Mouse (Mus musculus): ENCODE results near the gene Cyb5d1. TPM values are rescaled to one million over a fixed set of nuclear protein-coding genes. Genes with fewer than 3 reads are reported as not detected.

Gene Cyb5d1
- 16.2 and 20.9 TPM in 2 replicates for total RNA-seq (2014; fragmentation: Nextera tagmentation)
- total RNA-seq (2017), result 36.7 and 41.7 TPM in 2 replicates

DNA sequence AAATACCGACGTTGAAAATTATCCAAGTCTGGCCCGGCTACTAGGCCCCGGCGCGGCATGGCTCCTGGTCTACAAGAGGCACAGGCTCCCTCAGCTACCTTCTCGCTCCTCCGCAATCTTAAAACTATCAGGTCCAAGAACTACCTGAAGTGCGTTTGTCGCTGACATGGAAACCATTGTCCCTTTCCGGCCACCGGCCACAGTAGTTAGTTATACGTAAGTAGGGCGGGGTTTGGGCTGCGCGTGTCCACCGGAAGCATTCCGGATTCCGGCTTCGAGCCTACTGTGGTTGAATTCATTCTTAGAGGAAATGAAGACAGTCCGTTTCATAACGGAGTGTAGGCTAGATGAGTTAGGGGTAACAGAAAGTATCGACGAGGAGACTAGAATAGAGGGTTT is at the start of gene Cyb5d1, which contains the start of gene Naa38:
TSS of gene Cyb5d1 (minus strand) at position 397 of the 399 bp plus-strand sequence.
TSS of gene Naa38 (plus strand) at position 253 of the 399 bp plus-strand sequence.
- peak; percentile 66; the same call in 1 of the 2 replicates for ATAC-seq (replicated peaks; ENCODE audit: low FRiP score, low TSS enrichment, poor library complexity, severe bottlenecking)

DNA sequence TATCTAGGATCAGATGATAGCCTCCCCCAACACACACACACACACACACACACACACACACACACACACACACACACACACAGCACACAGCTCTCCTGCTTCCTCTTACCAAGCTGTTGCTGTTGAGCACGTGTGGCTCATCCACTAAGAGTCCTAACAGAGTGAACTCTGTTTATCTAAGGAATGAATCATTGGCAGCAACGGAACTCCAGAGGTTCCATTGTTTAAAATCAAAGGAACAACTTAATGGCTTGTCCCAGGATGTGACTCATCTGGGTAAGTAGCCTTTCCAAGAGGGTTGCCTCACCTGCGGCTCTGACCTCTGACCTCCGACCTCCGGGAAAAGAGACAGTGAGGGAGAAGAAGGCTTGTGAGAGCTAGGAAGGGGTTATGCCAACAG is 47.9 kb upstream of the Cyb5d1 start:
- ATAC-seq (replicated peaks; ENCODE audit: low FRiP score, low TSS enrichment, poor library complexity, severe bottlenecking), result no peak

DNA sequence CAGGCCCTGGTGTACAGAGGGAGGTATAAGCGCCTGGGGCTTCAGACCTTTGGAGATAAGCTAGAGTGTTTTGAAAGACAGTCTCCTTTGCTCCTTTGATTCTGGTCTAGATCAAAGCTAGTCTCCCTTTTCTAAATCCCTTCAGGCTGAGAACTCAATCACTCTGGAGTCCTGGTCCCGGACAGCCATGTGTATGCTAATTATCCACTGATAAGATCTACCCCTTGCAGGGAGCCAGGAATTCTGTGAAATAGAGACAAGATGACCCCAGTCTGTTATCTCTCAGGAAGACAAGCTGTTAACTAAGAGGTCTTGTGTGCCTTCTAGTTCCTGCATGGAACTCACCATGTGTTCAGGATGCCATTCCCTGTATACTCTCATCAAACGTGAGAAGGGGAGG is 41.9 kb upstream of the Cyb5d1 start:
- ATAC-seq (replicated peaks; ENCODE audit: low FRiP score, low TSS enrichment, poor library complexity, severe bottlenecking), result no peak

DNA sequence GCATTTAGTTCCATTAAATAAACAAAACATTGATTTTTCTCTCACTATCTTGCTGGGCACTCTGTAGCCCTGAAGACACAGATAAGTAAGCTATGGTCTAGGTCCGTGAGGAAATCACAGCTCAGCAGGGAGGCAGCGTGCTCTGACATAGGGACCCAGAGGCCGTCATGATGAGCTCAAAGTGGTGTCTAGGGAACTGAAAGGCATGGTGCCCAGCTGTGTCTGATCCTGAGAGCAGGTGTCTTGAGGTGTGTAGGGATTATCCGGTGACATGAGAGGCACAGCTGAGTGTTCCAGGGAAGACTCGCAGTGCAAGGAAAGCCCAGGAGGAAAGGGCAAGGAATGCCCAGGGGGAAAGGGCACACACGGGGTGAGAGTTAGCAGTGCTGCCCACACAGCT is 37.8 kb upstream of the Cyb5d1 start:
- no peak for ATAC-seq (replicated peaks; ENCODE audit: low FRiP score, low TSS enrichment, poor library complexity, severe bottlenecking)

DNA sequence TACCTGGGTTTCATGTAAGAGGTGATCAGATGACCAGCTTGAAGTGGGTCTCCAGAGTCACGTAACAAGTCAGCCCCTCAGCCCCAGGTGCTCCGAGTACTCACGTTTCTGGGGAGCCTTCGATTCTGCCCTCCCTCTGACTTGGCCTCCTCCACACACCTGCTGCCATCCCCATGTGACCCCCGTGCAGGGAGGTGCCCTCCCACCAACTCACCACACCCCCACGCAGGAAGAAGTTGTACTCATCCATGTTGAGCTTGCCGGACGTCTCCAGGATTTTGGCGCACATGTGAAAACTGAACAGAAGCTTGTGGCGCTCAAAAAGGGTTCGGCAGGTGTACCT is 37.2 kb upstream of the Cyb5d1 start:
- ATAC-seq (replicated peaks; ENCODE audit: low FRiP score, low TSS enrichment, poor library complexity, severe bottlenecking), result no peak

DNA sequence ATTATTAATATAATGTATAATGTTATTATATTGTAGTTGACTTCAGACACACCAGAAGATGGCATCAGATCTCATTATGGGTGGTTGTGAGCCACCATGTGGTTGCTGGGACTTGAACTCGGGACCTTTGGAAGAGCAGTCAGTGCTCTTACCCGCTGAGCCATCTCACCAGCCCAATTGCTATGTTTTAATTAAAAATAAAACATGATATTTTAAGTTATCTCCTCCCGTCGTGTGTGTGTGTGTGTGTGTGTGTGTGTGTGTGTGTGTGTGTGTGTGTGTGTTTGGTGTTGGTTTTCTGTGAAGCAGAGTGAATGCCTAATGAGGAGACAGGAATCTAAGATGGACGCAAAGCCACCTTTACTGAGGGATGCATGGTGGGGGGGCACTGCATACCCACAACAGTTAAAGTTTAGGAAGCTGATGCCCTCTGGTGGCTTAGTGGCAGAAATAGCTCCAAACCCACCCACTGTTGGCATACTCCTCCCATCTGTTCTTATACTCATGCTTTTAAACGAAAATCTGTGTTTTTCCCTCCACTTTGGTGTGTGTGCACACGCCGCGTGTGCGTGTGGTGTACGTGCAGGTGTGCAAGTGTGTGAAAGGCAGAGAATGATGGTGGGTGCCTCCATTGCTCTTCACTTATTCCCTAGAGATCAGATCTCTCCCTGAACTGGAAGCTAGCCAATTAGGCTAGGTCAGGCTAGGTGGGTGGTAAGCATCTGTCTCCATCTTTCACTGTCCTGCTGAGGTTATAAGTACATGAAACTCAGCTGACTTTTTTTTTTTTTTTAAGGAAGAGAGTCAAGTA is 36.6 kb upstream of the Cyb5d1 start:
- ATAC-seq (replicated peaks; ENCODE audit: low FRiP score, low TSS enrichment, poor library complexity, severe bottlenecking), result peak; percentile 89

DNA sequence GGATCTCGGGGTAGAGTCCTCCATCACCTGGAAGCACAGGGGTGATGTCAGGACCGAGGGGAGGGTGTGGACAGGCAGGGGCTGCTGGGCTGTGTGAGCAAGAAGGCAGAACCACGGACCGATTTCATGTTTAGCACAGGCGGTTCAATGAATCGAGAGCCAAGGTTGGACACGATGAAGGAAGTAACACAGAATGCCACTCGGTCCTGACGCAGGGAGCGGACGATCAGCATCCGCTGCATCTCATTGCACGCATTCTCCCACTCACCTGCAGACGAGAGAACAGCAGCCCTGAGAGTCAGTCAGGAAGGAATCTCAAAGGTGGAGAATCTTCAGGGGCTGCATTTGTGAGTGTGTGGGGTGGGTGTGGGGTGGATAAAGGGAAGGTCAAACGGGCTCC is 35.2 kb upstream of the Cyb5d1 start:
- ATAC-seq (replicated peaks; ENCODE audit: low FRiP score, low TSS enrichment, poor library complexity, severe bottlenecking), result no peak

DNA sequence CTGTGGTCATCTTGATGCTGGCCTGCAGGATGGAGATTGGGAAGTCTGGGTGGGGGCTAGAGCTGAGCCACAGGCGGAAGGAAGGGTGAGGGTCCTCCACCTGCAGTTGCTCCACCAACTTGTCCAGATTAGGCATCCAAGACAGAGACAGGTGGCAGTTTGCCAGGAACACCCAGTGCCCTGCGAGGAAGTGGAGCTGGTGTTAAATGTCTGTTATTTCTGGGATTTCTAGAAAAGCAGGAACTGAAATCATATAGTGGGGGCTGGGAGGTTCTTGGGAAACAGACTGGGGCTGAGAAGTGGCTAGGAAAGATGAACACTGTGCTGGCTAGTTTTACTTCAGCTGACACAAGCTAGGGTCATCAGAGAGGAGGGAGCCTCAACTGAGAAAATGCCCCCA is 33.9 kb upstream of the Cyb5d1 start:
- no peak for ATAC-seq (replicated peaks; ENCODE audit: low FRiP score, low TSS enrichment, poor library complexity, severe bottlenecking)

DNA sequence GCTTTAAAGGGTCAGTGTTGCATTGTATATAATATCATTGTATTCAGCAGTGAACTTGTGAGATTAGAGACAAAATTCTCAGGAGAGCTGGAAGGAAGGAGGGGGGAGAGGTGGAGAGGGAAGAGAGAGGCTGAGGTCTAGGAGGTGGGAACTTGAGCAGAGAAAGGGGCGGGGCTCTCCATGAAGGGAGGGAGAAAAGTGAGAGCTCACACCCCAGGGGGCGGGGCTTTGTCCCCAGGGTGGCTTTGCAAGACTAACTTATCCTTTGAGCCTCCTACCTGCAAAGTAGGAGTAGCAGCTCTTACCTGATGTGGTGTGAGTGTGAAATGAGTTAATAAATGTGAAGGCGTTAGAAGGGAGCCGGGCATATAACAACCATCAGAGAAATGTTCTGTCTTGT is 33.3 kb upstream of the Cyb5d1 start:
- peak; percentile 47; the same call in 1 of the 2 replicates for ATAC-seq (replicated peaks; ENCODE audit: low FRiP score, low TSS enrichment, poor library complexity, severe bottlenecking)

DNA sequence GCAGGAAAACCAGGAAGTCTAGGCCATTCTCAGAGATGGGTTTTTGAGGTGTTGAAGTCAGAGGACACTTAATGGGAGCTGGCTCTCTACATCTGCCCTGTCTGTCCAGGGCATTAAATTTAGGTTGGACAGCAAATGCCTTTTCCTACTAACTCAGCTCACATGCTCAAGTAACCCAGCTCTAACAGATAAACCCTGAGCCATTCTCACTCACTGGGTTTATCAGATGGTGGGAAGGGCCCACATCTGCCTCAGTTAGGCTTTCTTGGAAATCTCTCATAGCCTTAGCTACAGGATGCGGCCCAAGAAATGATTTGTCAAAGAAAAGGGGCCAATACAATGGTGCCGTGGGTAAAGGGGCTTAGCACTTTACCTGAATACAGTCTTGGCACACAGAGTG is 30.8 kb upstream of the Cyb5d1 start:
- no peak for ATAC-seq (replicated peaks; ENCODE audit: low FRiP score, low TSS enrichment, poor library complexity, severe bottlenecking)

DNA sequence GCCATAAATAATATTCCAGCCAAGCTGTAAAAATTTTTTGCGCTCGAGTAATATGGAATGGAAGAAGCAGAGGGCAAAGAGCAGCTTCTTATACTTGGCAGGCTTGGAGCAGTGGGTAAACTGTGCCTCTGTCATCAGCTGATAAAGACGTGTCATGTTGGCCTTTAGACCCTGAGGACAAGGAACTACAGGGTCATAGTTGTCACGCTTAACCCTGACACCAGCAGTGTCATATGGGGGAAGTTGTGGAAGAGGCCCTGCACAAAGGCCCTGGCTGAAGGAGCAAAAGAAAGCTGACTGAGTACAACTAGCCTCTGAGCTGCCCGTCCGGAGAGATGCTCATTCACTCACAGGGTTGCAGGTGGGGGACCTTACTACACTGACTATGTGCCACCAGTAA is 28.5 kb upstream of the Cyb5d1 start:
- ATAC-seq (replicated peaks; ENCODE audit: low FRiP score, low TSS enrichment, poor library complexity, severe bottlenecking), result no peak

DNA sequence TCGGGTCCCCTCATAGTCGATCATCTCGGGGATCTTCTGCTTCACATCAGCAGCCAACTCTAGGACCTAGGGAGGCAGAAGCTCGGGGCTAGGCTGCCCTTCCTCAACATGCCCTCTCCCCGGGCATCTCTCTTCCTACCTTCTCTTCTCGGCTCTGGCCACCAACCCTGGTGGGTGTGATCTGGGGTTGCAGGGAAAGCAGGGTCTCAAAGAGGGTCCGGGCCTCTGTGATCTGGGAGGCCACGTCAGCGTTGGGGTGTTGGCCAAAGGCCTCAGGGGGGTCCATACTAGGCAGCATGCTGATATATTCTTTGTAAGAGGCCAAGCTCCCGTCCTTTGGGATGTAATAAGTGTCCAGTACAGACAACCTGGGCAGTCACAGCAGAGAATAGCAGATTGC is 27.4 kb upstream of the Cyb5d1 start:
- ATAC-seq (replicated peaks; ENCODE audit: low FRiP score, low TSS enrichment, poor library complexity, severe bottlenecking), result no peak

DNA sequence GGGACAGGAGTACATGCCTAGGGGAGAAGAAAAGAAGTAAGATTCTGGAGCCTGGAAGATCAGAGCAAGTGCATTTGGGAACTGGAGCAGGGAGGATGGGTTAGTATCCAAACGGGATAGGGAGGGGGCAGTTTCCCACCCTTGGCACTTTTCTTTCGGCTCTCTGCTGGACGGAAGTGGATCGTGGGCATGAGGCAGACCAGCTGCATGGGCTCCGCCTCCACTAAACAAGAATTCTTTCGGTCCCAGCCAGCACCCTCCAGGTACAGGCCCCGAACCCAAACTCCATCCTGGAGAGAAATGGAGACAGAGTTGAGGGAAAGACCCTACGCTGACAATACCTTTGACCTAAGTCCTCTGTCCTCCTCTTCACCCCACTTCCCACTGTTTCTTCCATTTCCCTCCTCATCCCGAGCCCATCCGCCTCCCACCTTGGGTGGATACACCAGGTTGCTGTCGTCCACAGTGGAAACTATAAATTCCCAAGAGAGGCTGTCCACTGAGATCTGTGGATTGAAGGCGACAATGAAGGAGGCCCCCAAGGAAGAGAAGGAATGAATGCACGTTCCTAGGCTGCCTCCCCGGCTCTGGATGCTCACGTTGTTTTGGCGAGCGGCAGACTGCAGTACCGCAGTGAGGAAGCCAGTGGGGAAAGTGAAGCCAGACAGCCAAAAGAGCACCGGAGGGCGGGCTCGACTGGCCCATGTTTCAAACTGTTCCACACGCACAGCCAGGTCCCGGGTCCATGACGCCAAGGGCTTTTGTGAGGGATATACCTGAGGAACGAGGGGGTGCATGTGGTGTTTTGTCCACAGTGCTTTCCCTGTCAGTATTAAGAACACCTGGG is 25.9 kb upstream of the Cyb5d1 start:
- ATAC-seq (replicated peaks; ENCODE audit: low FRiP score, low TSS enrichment, poor library complexity, severe bottlenecking), result no peak

DNA sequence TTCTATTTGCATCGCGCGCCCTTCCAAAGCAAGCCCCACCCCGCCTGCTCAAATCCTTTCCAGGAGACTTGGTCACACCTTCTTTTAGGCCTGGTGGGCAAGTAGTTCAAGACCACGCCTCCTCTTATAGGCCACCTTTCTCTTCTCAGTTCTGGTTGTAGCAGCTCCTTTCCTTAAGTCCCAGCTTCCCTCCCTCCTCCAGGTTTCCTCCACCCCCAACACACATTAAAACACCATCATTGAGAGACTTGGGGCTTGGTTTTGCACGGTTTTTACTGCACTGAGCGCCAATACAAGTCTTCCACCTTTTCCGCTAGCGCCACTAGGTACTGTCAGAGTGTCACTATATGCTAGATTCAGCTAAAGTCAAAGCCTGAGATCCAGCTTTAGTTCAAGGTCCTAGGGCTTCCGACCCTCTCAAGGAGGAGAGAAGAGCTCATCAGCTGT is 25.1 kb upstream of the Cyb5d1 start:
- no peak for ATAC-seq (replicated peaks; ENCODE audit: low FRiP score, low TSS enrichment, poor library complexity, severe bottlenecking)

DNA sequence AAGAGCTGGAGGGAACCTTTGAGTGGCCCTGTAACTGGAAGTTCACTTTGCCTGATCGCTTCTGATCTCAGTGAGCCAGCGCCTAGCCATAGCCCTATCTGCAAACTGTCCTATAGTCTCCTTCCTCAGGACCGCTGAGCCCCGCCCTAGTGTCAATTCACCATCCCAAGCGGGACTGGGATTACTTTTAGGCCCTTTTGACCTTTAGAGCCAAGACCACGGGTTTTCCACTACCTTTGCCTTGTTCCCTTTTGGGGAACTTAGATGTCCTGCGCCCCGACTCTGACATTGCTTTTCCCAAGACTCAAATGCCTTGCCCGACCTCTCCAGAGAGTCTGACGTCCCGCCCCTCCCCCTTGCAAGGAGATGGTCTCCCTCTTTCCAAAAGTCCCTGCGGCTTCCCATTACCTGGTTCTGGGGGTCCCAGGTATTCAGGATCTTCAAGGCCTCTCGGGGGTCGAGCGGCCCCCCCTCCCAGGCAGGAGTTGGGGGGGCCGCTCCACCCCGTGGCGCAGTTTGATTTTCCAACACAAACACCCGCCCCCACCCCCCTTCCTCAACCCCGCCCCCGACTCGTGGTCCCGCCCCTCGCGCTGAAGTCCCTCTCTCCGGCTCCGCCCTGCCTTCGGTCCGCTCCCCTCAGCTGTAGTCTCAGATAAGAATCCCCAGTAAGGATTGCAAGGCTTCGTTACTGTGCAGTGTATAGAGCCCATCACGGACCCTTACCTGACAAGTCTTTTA is 24.6 kb upstream of the Cyb5d1 start:
- 0 out of 2 replicates have a peak, but pooled peaks have one; percentile 29 for ATAC-seq (replicated peaks; ENCODE audit: low FRiP score, low TSS enrichment, poor library complexity, severe bottlenecking)

DNA sequence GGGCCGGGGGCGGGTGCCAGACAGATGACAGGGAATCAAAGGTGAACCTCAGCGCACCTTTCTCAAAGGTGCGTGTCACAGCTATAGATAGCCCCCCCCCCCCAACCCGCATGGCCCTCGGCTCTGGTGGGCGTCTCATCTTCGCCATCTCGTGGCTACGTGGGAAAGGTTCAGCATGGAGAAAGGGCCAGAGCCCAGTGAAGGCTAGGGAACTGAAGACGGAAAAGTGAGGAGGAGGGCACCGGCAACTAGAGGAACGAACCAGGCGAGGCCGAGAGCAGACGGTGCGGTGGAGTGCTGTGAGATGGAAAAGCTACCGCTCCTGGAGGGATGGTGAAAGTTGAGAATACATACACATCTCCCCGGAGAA is 24.0 kb upstream of the Cyb5d1 start:
- no peak for ATAC-seq (replicated peaks; ENCODE audit: low FRiP score, low TSS enrichment, poor library complexity, severe bottlenecking)

DNA sequence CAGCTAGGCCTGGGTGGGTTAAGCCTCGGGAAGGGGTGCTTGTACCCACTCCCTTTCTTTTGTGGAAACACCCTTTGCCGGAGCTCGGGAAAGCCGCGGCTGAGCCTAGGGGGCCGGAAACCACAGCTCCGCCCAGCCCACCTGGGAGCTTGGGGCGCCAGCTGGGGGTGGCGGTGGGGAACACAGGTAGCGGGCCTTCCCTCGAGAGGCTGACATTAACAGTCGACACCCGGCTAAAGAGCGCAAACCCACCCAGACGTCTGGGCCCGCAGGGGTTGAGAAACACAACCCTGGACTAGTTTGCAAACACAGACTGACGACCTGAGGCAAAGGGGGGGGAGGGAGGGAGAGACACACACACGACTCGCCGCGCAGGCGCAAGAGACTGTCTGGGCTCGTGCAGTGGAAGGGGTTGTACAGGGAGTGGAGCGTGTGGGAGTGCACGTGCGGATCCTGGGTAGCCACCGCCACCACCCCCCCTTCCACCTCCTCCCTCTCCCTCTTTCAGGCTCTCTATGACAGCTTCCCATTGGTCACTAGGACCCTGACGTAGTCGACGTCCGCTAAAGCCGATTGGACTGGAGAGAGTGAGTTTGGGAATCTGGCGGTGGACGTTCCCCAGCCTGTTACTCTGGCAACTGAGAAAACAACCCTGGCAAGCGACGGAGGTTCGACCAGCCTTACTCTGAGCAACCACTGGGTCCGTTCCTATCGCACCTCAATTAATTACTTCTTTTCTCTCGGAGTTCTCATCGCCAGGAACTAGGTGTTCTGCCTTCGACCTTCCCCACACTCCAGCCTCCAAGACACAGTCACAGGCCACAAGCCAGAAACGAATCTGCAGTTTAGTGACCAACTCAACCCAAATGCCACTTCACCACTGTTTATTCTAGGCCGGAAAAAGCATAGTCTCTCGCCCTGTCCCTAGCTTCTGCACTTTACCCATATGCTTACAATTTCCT is 23.3 kb upstream of the Cyb5d1 start:
- ATAC-seq (replicated peaks; ENCODE audit: low FRiP score, low TSS enrichment, poor library complexity, severe bottlenecking), result peak; percentile 66

DNA sequence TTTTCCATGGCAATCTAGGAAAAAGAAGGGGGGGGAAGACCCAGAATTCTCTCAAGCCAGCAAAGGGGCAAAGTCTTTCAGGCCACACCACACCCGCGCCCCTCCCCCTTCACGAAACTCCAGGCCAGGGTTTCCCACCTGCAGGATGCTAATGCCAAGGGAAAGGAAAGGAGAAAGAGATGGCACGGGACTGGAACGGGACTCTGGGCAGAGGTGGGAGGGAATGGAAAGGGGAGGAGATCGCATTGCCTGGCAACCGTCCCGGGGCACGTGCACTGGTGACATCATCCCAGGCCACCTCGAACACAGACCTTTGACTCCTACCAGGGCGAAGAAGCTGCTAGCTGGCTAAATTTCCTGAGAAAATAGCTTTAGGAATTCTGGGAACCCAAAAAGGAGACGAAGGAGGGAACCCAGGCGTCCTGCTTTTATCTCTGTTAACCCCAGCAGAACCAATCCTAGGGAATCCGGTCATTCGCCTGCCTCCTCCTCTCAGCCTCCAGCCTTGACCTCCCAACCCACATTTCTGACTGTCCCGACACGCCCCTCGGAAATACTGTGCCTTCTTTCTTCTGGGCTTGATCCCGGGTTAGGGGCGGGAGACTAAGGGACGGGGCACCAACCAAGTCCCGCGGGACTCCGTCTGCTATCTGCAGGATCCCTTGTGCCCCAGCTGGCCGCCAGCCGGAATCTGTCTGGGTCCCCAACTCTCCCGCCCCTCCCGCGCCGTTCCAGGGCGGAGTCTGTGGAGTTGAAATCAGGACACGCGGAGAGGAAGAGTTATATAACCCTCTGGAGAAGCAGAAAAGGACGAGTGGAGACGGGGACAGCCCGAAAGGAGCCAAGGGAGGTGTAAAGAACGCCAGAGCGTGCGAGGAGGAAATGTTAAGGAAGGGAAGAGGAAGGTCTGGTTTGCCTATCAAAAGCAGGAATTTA is 22.3 kb upstream of the Cyb5d1 start:
- peak; percentile 47 for ATAC-seq (replicated peaks; ENCODE audit: low FRiP score, low TSS enrichment, poor library complexity, severe bottlenecking)
